ENCODE assay signal across 8 mouse cellular contexts in genomic region chr5:135274663-135275396, GRCm38 (mm10). TPM values are rescaled to one million over a fixed set of nuclear protein-coding genes. Genes with fewer than 3 reads are reported as not detected.
A peak's percentile ranks its signal among the peaks of the same experiment; 100 is the strongest.
DNase-seq lines count a peak whose midpoint lies in the region; ATAC-seq and TF ChIP-seq lines count a peak whose summit lies in the region.

No protein-coding gene starts in this region.

- H3K36me3 ChIP-seq in kidney, postnatal 0 days (ENCODE audit: insufficient read depth, low read length) = no peaks in the 10 kb centered on the region
- H3K36me3 ChIP-seq in hindbrain, embryonic 12.5 days = no peaks in the 10 kb centered on the region
- no peaks in the 10 kb centered on the region for H3K36me3 ChIP-seq in midbrain, postnatal 0 days (ENCODE audit: insufficient read depth, low read length)

- H3K4me3 ChIP-seq in kidney, postnatal 0 days (replicated peaks; ENCODE audit: low read depth, low read length) = 0 out of 2 replicates have a peak overlapping the region, but pooled peaks have one; percentile 4
- no peak overlapping the region for H3K4me3 ChIP-seq in hindbrain, embryonic 12.5 days
- no peak overlapping the region for H3K4me3 ChIP-seq in midbrain, postnatal 0 days (ENCODE audit: low read depth, low read length)

- 0 out of 2 replicates have a peak overlapping the region, but pooled peaks have one; percentile 2 for H3K9ac ChIP-seq in kidney, postnatal 0 days (ENCODE audit: low read depth, low read length)
- H3K9ac ChIP-seq in hindbrain, embryonic 12.5 days = no peak overlapping the region
- no peak overlapping the region for H3K9ac ChIP-seq in midbrain, postnatal 0 days (replicated peaks; ENCODE audit: low read length, poor library complexity, severe bottlenecking)

- 24% methylated on average over 15 of the region's 15 CpGs for WGBS in kidney, postnatal 0 days
- WGBS in hindbrain, embryonic 12.5 days = 9% methylated on average over 15 of the region's 15 CpGs
- 11% methylated on average over 15 of the region's 15 CpGs for WGBS in midbrain, postnatal 0 days

- H3K4me1 ChIP-seq in kidney, postnatal 0 days (replicated peaks; ENCODE audit: insufficient read depth, low read length) = no peaks in the 10 kb centered on the region
- H3K4me1 ChIP-seq in hindbrain, embryonic 12.5 days = peaks cover 33% of the 10 kb centered on the region
- no peaks in the 10 kb centered on the region for H3K4me1 ChIP-seq in midbrain, postnatal 0 days (ENCODE audit: insufficient read depth, low read length)

- H3K27me3 ChIP-seq in kidney, postnatal 0 days (ENCODE audit: insufficient read depth, low read length) = no peaks in the 10 kb centered on the region
- peaks cover 15% of the 10 kb centered on the region for H3K27me3 ChIP-seq in hindbrain, embryonic 12.5 days
- no peaks in the 10 kb centered on the region for H3K27me3 ChIP-seq in midbrain, postnatal 0 days (ENCODE audit: insufficient read depth, low read length)

- no peak for ATAC-seq in kidney, postnatal 0 days (replicated peaks; ENCODE audit: low FRiP score, low read depth)
- ATAC-seq in hindbrain, embryonic 12.5 days (ENCODE audit: low FRiP score) = no peak
- 0 out of 2 replicates have a peak, but pooled peaks have one; percentile 41 for ATAC-seq in midbrain, postnatal 0 days (ENCODE audit: low FRiP score)

- H3K27ac ChIP-seq in kidney, postnatal 0 days = no peak overlapping the region
- H3K27ac ChIP-seq in hindbrain, embryonic 12.5 days = peak overlapping the region; percentile 68
- H3K27ac ChIP-seq in midbrain, postnatal 0 days (ENCODE audit: low read depth, low read length) = peak overlapping the region; percentile 57

- peak; percentile 36 for DNase-seq in kidney, postnatal 0 days (ENCODE audit: low spot score)
- DNase-seq in kidney, adult 11 months = no peak
- peak; percentile 54 for DNase-seq in embryo, embryonic 11 days
- peak; percentile 45 for DNase-seq in midbrain, postnatal 0 days (ENCODE audit: low spot score)
- no peak for DNase-seq in adrenal gland, adult (ENCODE audit: inconsistent age in 2 of 2, low spot score in 1 of 2)
- DNase-seq in right cerebral cortex, postnatal 25 days = no peak
- DNase-seq in urinary bladder, postnatal 10 days (ENCODE audit: low spot score) = no peak

- TF ChIP-seq CTCF in kidney, postnatal 0 days (IDR thresholded peaks at IDR 0.05; ENCODE audit: low read depth) = no peak
- no peak for TF ChIP-seq CTCF in midbrain, postnatal 0 days (IDR thresholded peaks at IDR 0.05)

- H3K4me2 ChIP-seq in kidney, postnatal 0 days (ENCODE audit: low read length) = peak overlapping the region; percentile 40
- peak overlapping the region; percentile 9 for H3K4me2 ChIP-seq in hindbrain, embryonic 12.5 days (replicated peaks)
- H3K4me2 ChIP-seq in midbrain, postnatal 0 days (ENCODE audit: low read depth, low read length, poor library complexity, severe bottlenecking) = no peak overlapping the region

- H3K9me3 ChIP-seq in kidney, postnatal 0 days (replicated peaks; ENCODE audit: low read length) = no peaks in the 10 kb centered on the region
- no peaks in the 10 kb centered on the region for H3K9me3 ChIP-seq in hindbrain, embryonic 12.5 days (replicated peaks)
- H3K9me3 ChIP-seq in midbrain, postnatal 0 days (ENCODE audit: low read length) = no peaks in the 10 kb centered on the region

RNA-seq across cellular contexts. Expression of gene Fzd9, which starts 23.8 kb away (rescaled TPM):
- polyA plus RNA-seq in kidney, postnatal 0 days (2015; fragmentation: Nextera tagmentation; extraction: Ambion mirVana) = 0.65 and 0.93 TPM in 2 replicates
- 16.0 and 16.2 TPM in 2 replicates for polyA plus RNA-seq in hindbrain, embryonic 12.5 days (2016; fragmentation: Nextera tagmentation; extraction: Ambion mirVana)
- 25.9 and 38.7 TPM in 2 replicates for total RNA-seq in midbrain, postnatal 0 days (2014; rRNA removed)
- 14.6 and 14.9 TPM in 2 replicates for polyA plus RNA-seq in midbrain, postnatal 0 days (2015; fragmentation: Nextera tagmentation; extraction: Ambion mirVana)

Comparison
In these comparisons a context has a peak if more than half of its experiments do, and no peak if none do; other contexts are left out.
1. DNase-seq: peak in kidney, postnatal 0 days (single experiment), embryo, embryonic 11 days (single experiment) and midbrain, postnatal 0 days (single experiment); none in kidney, adult 11 months (single experiment), adrenal gland, adult (0 of 2), right cerebral cortex, postnatal 25 days (single experiment) and urinary bladder, postnatal 10 days (single experiment).